Mouse (Mus musculus) kidney, adult 8-10 months (tissue): ENCODE data around the gene Zbtb8os.

ENCODE experiments used
- DNase-seq, 2 experiments: peaks; one replicate each; pipeline ENCODE4 v3.0.0; 2022

Gene Zbtb8os

DNA sequence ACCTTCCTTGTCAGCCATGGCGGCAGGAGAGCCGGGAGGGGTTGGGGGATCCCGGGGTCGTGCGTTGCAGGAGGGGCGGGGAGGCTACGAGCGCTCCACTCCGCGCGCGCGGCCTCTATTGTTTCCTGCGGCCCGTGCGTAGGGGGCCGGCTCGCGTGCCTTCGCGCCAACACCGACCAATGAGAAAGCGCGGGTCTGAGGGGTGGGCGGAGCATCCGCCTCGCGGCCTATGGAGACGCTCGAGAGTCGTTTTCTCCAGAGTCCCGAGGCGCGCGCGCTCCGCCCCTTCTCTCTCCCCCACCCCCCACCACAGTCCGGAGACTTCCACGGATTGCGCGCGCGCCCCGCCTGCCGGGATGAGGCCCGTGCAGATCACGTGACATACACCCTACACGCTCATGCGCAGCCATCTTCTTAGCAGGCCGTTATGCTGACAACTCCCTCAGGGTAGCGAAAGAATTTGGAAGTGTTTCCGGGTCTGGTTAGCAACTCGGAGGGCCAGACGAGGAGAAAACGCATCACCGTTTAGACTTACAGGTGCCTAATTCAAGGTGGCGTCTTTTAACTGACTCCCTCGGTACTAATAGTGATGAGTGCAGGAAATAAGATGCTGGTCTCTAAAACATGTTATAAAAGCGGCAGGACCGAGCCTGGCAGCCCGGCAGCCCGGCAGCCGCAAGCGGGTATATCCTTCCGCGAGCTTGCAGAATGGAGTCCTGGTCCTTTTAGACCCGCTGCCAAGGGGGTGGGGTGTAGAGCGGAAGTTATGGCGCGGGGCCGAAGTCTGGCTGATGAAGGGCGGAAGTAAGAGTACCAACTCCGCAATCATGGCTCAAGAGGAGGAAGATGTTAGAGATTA is at the start of gene Zbtb8os, which contains the start of gene Rbbp4:
TSS of gene Zbtb8os (plus strand) at position 480 of the 859 bp plus-strand sequence.
TSS of gene Rbbp4 (minus strand) at position 155 of the 859 bp plus-strand sequence.
- peak; percentile 96 to 97 for DNase-seq

DNA sequence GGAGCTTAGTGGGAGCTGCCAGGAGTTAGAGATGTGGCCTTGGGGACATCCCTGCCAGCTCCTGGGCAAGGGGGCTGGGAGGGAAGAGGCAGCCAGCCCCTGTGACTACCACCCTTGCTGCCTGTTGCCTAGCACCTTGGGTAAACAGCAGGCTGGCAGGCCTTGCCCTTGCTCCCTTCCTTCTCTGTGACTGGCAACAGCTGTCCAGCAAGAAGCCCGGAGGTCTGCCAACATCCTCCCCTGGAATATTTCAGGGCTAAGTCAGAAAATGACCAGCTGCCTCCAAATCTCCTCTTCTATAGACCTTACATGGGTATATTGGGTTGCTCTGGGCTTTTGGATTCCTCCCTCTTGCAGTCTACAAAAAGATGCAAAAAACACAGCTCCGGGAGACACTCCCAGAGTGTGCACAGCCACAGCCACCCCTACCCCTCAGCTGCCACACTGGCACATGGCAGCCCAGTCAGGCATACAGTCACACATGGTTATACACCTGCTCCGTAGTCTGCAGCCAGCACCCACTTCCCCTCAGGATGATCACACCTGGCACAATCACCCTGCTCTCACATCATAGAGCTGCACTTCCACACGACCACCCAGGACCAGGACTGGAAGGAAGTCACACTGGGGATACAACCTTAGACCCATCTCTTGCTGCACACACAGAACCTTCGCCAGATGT is 49.4 kb upstream of the Zbtb8os start:
- no peak for DNase-seq

DNA sequence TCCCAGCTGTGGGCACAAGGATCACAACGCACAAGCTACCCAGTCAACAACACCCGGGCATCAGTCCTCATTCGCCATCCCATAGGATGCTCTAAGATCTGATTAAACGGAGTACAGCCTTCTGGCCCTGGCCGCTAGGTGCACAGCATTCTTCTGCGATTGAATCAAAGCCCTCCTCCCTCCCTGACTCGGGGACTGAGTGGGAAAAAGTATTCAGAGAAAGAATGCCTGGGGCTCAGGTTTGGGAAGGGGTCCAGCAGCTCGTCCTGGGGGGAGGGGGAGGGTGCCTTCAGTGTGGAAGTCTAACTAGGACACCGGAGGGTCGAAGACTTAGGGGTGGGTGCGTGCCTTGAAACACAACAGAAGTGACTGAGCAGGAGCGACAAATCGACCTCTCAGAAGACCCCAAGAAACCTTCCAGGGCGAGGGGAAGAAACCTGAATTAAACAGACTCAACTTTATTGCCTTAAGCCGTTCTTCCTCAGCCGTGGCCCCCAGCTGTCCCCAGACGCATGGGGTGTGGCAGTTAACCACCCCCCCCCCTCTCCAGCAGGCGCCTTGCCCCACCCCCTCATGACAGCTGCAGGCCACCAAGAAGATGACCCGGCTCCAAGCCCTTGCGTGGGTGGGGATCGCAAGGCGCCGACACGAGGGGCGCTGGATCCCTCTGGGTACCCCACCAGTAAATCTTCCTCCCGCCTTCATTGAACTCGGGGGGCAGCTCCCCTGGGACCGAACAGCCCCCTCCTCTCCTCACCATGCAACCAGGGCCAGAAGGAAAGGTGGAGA is 48.6 kb upstream of the Zbtb8os start:
- DNase-seq = no peak

DNA sequence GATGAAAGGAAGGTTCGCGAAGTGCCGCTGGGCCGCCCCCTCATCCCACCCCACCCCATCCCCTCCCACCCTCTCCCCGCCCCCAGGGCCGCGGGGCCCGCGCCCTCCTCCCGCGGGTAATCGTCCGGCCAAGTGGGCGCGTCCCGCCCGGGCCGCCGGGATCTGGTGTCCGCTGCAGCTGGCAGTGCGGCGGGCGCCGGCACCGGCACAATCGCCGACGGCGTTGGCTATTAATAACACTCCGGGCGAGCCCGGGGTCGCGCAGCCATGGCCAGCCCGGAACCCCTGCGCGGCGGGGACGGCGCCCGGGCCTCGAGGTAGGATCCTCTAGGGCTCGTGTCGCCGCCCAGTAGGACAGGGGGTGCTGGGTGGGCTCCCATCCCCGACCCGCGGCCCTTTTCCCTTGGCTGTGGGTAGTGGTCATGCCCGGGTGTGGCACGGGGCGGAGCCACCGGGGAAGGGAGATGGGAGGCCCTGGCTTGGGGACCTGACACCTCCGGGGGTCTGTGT is 48.0 kb upstream of the Zbtb8os start, which contains the start of gene Sync:
TSS of gene Sync (plus strand) at position 146 of the 510 bp plus-strand sequence.
- DNase-seq = no peak

DNA sequence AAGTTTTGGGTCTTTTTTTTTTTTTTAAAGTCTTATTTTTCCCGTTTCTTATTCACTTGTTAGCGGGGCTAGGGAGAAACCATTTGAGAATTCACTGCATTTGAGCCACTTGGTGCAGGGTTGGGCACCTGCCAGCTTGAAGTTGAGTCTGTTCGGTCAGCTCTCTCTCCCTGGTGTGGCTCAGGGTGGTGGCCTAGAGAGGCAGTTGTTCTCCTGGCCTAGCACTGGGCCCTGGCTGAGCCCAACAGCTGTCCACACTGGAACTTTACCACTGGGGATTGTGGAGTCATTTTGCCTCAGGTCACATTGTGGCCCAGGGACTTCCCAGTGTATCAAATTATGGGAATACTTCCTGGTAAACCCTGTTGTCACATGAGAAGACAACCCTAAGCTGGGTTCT is 47.4 kb upstream of the Zbtb8os start:
- DNase-seq = no peak

DNA sequence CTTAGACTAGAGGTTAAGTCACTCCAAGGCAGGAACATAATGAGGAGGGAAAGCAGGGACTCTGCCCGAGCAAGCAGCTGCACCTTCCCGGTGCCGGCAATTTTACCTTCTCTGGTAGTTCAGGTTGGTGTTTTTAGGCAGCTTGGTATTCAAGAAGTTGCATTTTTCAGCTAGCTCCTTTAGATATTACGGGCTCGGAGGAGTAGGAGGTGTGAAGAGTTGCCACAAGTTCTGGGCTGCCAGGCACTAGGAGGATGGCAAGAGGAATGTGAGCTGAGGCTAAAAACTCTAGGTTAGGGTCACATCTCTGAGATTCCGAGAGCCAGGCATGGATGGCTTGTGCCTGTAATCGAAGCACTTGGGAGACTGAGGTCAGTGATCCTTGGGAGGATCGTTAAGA is 45.8 kb upstream of the Zbtb8os start:
- no peak for DNase-seq

DNA sequence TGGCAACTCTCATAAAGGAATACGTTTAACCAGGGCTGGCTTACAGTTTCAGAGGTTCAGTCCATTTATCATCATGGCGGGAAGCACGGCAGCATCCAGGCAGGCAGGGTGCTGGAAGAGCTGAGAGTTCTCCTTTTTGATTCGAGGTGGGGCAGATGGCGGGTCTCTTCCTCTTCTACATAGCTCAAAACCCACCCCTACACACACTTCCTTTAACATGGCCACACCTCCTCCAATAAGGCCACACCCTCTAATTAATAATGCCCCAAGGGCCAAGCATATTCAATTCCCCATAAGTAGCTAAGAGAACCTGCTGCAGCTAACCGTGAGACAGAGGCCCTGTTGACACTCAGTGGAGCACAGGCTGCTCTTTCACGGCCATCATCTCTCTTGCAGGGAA is 42.7 kb upstream of the Zbtb8os start:
- no peak for DNase-seq

DNA sequence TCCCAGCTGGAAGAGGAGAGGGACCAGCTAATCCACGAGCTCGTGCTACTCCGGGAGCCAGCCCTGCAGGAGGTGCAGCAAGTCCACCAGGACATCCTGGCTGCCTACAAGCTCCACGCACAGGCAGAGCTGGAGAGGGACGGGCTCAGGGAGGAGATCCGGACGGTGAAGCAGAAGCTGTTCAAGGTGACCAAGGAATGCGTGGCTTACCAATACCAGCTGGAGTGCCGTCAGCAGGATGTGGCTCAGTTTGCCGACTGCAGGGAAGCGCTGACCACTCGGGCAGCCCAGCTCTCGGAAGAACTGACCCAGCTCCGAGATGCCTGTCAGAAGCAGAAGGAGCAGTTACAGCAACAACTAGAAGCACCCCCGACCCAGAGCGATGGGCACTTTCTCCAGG is 41.8 kb upstream of the Zbtb8os start:
- no peak for DNase-seq

DNA sequence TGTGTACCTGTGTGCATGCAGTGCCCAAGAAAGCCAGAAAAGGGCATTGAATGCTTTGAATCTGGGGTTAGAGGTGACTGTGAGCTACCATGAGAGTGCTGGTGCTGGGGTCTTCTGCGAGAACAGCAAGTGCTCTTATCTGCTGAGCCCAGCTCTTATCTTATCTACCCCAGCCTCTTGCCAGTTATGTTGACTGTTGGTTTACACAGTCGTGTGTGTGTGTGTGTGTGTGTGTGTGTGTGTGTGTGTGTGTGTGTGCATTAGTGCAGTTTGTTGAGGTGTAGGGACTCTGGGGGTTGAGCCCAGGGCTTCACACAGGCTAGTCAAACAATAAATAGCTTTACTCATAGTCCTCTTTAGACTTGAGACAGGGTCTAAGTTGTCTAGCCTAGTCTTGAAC is 40.3 kb upstream of the Zbtb8os start:
- DNase-seq = no peak

DNA sequence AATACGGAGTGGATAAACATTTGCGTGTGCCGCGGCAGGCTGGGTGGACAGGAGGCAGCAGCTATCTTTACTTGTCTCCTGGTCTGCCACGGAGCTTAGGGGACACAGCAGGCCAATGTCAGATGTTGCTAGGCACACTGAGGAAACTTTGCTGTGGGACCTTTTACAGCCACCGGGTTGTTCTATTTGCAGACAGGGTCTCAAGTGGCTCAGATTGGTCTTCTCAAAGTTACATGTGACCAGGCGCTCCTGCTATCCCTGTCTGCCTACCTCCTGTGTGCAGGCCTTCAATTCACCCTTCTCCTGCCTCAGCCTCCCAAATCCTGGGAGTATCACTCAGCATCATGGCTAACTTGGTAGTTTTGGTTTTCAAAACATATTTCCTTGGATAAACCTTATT is 39.4 kb upstream of the Zbtb8os start:
- DNase-seq = no peak

DNA sequence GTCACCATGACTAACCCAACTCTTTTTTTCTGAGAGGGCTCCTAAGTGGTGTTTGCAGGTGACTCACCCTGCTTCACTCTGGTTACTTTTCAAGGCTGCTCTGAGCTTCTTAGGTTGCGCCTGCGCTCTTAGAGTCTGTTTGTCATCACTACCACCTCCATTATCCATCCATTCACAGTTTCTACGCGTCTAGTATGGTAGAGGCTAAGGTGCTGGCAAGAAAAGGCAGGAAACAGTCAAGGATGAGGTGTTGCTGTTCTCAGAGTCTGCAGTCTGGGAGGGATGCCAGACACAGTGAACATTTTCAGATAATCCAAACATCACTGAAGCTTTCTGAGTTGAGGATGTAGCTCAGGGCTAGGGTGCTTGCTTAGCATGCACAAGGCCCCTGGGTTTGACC is 37.8 kb upstream of the Zbtb8os start:
- no peak for DNase-seq

DNA sequence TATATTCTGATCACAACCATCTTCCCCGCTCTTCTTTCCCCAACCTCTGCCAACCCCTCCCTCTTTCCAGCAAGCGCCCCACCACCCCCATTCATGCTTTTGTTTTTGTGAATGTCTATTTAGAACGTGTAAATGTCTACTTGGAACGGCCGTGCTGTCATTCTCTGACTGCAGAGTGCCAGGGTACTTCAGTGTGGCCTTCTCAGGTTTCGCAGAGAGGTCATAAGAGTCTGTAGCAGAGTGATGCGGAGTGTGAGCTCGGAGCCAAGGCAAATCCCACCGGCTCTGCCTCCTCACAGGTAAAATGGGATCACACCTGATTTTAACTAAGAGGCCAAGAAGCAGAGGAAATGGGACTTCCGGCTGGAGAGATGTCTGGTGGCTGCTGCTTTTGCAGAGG is 36.4 kb upstream of the Zbtb8os start:
- DNase-seq = no peak

DNA sequence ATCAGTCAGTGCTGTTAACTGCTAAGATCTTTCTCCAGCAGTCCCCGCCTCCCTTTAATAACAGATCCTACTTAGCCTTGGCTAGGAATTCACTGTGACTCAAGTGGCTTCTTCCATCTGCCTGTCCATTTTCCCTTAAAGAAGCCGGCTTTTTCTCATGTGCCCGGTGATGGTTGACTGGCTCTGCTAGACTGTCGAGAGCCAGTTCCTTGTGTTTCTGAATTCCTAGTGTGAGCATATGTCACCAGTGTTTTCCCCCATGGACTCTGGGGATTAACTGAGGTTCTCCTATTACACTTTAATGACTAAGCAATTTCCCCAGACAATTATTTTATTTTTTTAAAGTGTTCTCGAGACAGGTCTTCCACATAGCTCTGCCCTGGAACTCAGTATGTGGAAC is 32.1 kb upstream of the Zbtb8os start:
- DNase-seq = no peak

DNA sequence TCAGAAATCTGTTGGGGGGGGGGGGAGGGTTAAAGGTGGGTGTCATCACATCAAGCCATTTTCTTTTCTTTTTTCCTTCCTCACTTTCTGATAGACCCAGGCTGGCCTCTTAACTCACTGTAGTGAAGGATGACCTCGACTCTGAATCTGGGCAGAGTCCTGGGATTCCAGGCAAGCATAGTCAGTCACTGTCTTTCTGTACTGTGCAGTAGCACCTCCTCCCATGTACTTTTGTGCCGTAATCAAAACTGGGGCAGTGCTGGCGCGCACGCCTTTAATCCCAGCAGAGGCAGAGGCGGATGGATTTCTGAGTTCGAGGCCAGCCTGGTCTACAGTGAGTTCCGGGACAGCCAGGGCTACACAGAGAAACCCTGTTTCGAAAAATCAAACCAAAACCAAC is 31.7 kb upstream of the Zbtb8os start:
- peak in 1 of 2 experiments; percentile 17 for DNase-seq

DNA sequence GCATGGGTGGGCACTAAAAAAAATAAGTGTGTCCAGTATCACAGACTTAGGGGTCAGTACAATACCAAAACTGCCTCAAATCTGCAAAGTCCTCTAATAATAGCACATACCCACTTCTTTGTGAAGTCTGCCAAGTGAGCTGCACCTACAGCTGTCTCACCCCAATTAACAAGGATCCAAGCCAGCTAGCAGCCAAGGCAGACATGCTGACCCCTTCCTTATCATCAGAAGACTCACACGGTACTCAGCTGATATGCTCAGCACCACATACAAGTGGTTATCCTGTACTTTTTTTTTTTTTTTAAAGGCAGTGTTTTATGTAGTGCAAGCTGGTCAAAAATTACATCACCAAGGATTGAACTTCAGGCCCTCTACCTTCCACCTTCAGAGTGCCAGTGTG is 31.2 kb upstream of the Zbtb8os start:
- DNase-seq = no peak

DNA sequence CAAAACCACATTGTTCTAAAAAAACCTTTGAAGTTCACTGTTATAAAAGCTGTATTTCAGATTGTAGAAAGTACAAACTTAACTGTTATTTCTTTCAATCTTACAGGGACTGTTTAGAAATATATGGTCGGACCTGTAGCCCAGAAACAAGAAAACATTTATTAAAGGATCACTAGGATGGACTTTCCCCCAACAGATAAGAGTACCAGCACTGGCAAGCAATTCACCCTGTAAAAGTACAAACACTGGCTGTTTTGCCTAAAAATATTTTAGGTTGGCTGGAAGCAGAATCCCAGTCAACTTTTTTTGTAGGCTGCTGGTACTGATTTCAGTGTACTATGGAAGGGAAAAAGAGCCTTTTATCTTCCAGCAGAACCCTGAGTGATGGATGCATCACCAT is 27.6 kb upstream of the Zbtb8os start:
- DNase-seq = no peak

DNA sequence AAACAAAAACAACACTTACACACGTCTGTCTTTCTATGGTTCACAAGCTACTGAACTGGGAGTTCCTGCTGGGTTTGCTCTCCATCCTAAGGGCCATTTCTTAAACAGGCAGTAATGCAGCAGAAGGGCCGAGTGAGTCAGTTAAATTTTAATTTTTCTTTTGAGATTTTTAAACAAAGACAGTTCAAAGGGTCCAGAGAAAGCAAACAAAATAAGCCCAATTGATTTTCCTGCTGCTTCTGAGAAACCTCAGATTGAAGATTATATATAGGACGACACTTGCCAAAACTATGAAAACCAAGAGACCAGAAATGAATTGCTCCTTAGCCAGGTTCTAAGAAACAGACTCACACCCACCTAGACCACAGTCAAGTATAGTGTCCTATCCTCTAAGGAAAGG is 21.6 kb upstream of the Zbtb8os start:
- DNase-seq = no peak

DNA sequence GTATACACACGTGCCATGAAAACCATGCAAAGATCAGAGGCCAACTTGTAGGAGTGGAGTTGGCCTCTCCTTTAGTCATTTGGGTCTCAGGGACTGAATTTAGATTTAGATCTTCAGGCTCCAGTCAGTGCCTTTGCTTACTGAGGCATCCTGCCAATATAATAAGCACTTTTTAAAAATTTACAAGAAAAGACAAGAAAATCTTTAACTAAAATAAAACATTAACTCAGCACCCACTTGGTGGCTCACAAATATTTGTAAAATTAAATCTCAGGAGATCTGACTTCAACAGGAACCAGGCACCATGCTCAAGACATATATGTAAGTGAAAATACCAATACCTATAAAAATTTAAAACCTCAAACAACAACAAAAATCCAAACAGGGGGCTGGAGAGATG is 14.6 kb upstream of the Zbtb8os start:
- DNase-seq = peak in 1 of 2 experiments; percentile 62

DNA sequence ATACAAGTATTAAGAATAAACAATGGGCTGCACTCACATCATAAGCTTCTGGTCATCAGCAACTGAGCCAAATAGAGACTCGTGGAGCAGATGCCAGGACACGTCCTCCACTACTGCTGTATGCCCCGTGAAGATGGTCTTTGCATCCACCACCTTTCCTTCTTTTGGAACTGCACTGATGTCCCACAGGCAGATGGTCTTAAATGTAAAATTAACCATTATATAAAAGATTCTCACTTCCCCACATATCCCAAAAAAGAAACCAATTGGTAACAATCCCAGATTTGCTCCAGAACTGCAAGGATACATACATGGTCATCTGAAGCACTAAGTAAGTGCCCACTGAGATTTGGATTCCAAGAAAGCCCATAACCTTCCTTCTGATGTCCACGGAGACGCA is 13.5 kb upstream of the Zbtb8os start:
- DNase-seq = no peak

DNA sequence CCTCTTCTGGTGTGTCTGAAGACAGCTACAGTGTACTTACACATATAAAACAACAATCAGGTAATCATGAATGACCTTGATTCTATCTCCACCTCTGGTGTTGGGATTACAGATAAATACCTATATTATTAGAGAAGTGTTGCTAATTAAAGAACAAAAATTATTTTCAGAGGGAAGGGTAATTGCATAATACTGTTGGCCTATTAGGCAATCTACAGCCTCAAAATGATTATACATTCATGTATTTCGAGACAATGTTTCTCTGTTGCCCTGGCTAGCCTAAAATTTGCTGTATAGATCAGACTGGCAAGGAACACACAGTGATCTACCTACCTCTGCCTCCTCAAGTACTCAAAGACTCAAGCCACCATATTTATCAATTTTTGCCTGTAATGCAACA is 12.0 kb upstream of the Zbtb8os start:
- no peak for DNase-seq

DNA sequence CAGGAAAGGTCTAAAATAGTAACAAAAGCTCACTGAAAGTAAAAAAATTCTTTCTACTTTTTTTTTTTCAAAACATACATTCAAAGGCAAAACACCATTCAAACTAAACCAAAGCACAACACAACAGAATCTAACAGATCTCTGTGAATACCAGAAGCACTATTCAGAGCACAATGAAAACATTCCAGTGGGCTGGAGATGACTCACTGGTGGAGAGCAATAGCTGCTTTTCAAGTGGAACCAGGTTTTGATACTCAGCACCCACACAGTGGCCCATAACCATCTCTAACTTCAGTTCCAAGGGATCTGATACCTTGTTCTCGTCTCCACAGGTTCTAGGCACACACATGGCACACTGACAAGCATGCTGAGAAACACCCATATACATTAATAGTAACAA is 10.7 kb upstream of the Zbtb8os start:
- no peak for DNase-seq

DNA sequence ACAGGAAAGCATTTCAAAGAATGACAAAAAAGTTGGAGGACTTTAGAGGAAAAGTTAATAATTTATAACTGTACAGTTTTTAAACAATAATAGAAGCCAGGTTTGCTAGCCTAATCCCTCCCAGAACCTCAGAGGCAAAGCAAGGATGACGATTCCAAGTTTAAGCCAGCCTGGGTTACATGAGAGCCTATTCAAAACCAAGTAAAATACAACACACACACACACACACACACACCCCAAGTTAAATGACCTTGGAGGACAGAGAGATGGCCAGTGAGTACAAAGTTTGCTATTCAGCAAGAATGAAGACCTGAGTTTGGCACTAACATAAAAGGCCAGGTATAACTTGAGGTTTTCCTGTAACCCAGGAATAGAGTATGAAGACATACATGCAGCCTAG is 9.3 kb upstream of the Zbtb8os start:
- peak; percentile 33 to 69 for DNase-seq

DNA sequence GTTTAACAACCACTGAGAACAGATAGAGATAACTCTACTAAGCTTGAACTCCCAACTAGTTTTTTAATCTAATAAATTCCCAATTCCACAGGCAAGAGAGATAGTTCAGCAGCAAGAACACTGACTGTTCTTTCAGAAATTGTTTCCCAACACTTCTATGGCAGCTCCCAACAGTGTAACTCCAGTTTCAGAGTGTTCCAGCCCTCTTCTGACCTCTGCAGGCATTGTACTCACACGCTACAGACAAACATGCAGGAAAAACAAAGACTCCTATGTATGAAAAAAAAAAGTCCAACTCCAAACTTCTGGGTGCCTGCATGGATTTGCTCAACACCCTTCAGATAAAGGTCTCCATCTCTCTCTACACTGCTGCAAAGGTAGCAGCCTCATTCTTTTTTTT is 2.6 kb upstream of the Zbtb8os start:
- DNase-seq = no peak
